Mouse (Mus musculus): ENCODE measurements around the gene Recql. TPM values are rescaled to one million over a fixed set of nuclear protein-coding genes. Genes with fewer than 3 reads are reported as not detected.

Recql gene
- polyA plus RNA-seq, 1 experiment: 12.8 TPM

DNA sequence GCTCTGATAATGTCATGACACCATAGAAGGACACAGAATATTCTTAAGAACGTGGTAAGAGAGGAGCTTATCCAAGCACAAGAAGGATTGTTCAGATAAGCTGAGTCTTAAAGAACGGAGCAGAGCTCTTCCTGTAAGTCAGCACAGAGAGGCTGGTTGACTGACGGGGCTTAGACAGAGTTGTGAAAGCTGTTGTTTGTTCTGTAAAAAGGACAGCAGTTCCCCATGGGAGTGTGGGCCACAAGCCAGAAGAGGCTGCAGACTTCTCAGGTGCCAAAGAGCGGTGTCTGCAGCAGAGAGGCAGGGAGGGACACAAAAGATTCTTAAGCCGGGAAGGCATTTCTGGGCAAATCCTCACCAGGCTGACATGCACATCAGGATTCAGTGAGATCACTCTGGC lies 7.8 kb upstream of the Recql start:
- Histone ChIP-seq H3K27me3 (ENCODE audit: control insufficient read depth, insufficient read depth, low read length) (no peaks in the 10 kb centered on the region), H3K4me1 (ENCODE audit: control insufficient read depth, insufficient read depth, low read length) (peaks cover 5% of the 10 kb centered on the region), H3K27ac (ENCODE audit: insufficient read depth, low read length) (no peak overlapping the region), H3K4me3 (replicated peaks; ENCODE audit: insufficient read depth, low read depth, low read length) (no peak overlapping the region)
- peak; percentile 29 to 35 for DNase-seq
- 33% methylated on average over 5 of the region's 5 CpGs for WGBS
- TF ChIP-seq POLR2A (IDR thresholded peaks at IDR 0.05; ENCODE audit: borderline replicate concordance, insufficient read depth, low read length) (no peak), CTCF (IDR thresholded peaks at IDR 0.05; ENCODE audit: borderline replicate concordance, insufficient read depth, low read depth, low read length) (no peak)

DNA sequence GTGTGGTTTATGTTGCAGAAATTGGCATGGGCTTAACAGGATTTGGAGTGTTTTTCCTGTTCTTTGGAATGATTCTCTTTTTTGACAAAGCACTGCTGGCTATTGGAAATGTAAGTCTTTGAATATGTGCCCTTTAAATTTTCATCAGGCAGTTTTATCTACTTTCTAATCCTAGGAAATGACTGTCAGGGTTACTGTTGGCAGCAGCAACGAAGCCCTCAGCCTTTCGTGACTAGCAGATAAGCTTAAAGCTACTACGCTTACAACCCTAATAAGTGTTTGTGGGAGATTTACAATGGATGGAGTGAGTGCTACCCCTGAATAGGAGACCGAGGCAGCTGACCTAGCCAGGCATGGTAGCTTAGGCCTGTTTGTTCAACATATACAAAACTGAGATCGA lies 5.4 kb upstream of the Recql start:
- 91% methylated on average over 5 of the region's 5 CpGs for WGBS
- no peak for TF ChIP-seq POLR2A (IDR thresholded peaks at IDR 0.05; ENCODE audit: borderline replicate concordance, insufficient read depth, low read length)
- TF ChIP-seq CTCF (IDR thresholded peaks at IDR 0.05; ENCODE audit: borderline replicate concordance, insufficient read depth, low read depth, low read length): no peak
- no peak for DNase-seq

DNA sequence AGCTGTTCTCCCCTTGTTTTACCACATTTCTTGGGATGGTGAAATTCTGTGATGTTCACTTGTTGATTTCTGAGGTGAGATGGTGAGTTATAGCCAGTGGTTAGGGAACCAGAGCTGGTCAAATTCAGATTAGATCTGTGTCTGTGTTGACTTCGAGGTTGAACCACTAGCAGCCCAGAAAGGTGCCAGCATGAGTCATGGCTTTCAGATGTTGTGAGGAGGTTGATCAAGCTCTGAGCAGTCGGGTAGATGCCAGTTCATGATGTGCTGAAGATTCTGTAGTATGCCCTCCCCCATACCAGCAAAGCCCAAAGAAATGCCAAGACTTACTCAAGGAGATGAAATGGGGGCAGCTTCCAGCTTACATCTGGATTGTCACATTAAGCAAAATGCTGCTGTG lies 2.2 kb upstream of the Recql start:
- no peak overlapping the region for H3K27ac ChIP-seq (ENCODE audit: insufficient read depth, low read length)
- H3K27me3 ChIP-seq (ENCODE audit: control insufficient read depth, insufficient read depth, low read length): no peaks in the 10 kb centered on the region
- WGBS: 51% methylated on average over 2 of the region's 2 CpGs
- no peak for TF ChIP-seq CTCF (IDR thresholded peaks at IDR 0.05; ENCODE audit: borderline replicate concordance, insufficient read depth, low read depth, low read length)
- no peak for TF ChIP-seq POLR2A (IDR thresholded peaks at IDR 0.05; ENCODE audit: borderline replicate concordance, insufficient read depth, low read length)
- H3K4me3 ChIP-seq (replicated peaks; ENCODE audit: insufficient read depth, low read depth, low read length): no peak overlapping the region
- H3K4me1 ChIP-seq (ENCODE audit: control insufficient read depth, insufficient read depth, low read length): peaks cover 5% of the 10 kb centered on the region; the same call in 1 of the 2 replicates
- DNase-seq: no peak

More for the DNA sequence above, 5.4 kb upstream of the Recql start:
- Histone ChIP-seq H3K4me3 (replicated peaks; ENCODE audit: insufficient read depth, low read depth, low read length) (no peak overlapping the region), H3K27me3 (ENCODE audit: control insufficient read depth, insufficient read depth, low read length) (no peaks in the 10 kb centered on the region), H3K27ac (ENCODE audit: insufficient read depth, low read length) (no peak overlapping the region), H3K4me1 (ENCODE audit: control insufficient read depth, insufficient read depth, low read length) (peaks cover 7% of the 10 kb centered on the region)

DNA sequence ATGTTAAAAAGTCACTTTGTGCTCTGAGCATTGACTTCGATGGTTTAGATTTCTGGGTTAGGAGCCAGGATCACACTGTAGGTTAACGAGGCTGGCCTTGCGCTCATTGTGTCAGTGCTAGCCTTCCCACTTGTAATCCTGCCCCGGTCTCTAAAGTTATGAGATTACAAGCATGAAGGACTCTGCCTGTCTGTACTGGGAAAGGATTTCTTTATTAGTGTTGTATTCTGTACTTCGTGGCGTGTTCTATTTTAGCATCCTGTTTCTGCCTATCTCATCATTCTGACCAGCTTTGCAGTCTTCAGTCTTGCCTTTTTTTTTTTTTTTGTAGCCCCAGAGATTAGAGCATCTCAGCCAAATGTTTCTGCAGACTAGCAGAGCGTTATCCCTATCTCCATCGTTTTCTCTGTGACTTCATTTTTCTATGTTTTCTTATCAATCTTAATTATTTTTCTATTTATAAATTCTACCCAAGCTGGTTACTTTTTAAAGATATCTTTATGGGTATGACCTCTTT lies 926 bp upstream of the Recql start:
- Histone ChIP-seq H3K4me1 (ENCODE audit: control insufficient read depth, insufficient read depth, low read length) (peaks cover 2% of the 10 kb centered on the region; the same call in 1 of the 2 replicates), H3K4me3 (replicated peaks; ENCODE audit: insufficient read depth, low read depth, low read length) (peak overlapping the region; percentile 86), H3K27me3 (ENCODE audit: control insufficient read depth, insufficient read depth, low read length) (no peaks in the 10 kb centered on the region), H3K27ac (ENCODE audit: insufficient read depth, low read length) (no peak overlapping the region)
- WGBS: 11% methylated on average over 8 of the region's 8 CpGs
- TF ChIP-seq POLR2A (IDR thresholded peaks at IDR 0.05; ENCODE audit: borderline replicate concordance, insufficient read depth, low read length): no peak
- no peak for TF ChIP-seq CTCF (IDR thresholded peaks at IDR 0.05; ENCODE audit: borderline replicate concordance, insufficient read depth, low read depth, low read length)
- no peak for DNase-seq

DNA sequence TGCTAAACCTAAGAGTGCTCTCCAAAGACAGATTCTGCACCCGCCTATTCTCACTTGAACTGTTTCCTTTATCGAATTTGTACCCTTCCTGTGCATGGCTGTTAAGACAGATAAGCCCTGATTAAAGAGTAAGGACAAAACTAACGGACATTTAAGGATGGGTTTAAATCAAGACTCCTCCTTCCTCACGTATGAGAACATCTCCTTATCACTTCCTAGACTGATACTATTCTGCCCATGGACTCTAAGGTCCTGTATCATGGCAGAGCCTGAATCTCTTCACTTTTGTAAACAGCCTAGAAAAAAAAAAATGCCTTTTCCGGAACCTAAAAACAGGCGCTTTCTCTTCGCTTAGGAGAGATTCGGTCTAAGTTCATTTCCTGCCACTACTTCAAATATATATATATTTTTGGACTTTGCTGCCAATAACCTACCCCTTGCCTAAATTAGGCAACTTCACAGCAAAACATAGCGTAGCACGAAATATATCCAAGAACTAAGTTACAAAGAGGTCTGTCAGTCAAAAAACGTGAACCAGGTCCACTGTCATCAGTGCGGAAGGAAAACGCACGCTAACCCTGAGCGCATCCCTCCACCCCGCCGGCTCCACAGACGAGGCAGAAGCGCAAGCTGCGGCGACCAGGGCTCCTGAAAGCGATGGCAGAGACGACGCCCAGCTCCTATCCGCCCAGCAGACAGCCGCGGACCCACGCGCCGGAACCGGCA lies 439 bp downstream of the Recql start:
- no peaks in the 10 kb centered on the region for H3K27me3 ChIP-seq (ENCODE audit: control insufficient read depth, insufficient read depth, low read length)
- peak overlapping the region; percentile 88 for H3K4me3 ChIP-seq (replicated peaks; ENCODE audit: insufficient read depth, low read depth, low read length)
- no peak for DNase-seq
- H3K27ac ChIP-seq (ENCODE audit: insufficient read depth, low read length): peak overlapping the region; percentile 42; the same call in 1 of the 2 replicates
- TF ChIP-seq CTCF (IDR thresholded peaks at IDR 0.05; ENCODE audit: borderline replicate concordance, insufficient read depth, low read depth, low read length): no peak
- no peak for TF ChIP-seq POLR2A (IDR thresholded peaks at IDR 0.05; ENCODE audit: borderline replicate concordance, insufficient read depth, low read length)
- 5% methylated on average over 31 of the region's 31 CpGs for WGBS
- H3K4me1 ChIP-seq (ENCODE audit: control insufficient read depth, insufficient read depth, low read length): peaks cover 2% of the 10 kb centered on the region; the same call in 1 of the 2 replicates

DNA sequence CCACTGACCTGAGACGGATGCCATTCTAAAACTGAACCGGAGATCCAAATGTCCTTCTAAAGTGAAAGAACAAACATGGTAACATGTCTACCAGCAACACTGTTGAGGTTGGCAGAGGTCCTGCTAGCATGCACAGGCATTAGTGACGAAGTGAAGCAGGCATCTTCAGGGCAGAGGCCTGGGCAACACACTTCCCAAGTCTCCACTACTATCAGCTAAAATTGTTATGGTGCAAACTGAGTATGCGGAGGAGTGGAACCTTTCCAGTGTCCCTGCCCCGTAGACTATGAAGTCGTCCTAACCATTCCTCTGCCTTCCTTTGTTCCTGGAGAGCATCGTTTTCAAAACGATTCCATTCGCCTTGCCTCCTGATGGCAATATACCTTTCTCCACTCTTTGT lies 2.4 kb downstream of the Recql start:
- DNase-seq: no peak
- Histone ChIP-seq H3K4me1 (ENCODE audit: control insufficient read depth, insufficient read depth, low read length) (peaks cover 2% of the 10 kb centered on the region; the same call in 1 of the 2 replicates), H3K27ac (ENCODE audit: insufficient read depth, low read length) (no peak overlapping the region), H3K4me3 (replicated peaks; ENCODE audit: insufficient read depth, low read depth, low read length) (no peak overlapping the region), H3K27me3 (ENCODE audit: control insufficient read depth, insufficient read depth, low read length) (no peaks in the 10 kb centered on the region)
- no peak for TF ChIP-seq POLR2A (IDR thresholded peaks at IDR 0.05; ENCODE audit: borderline replicate concordance, insufficient read depth, low read length)
- TF ChIP-seq CTCF (IDR thresholded peaks at IDR 0.05; ENCODE audit: borderline replicate concordance, insufficient read depth, low read depth, low read length): no peak
- WGBS: 87% methylated on average over 9 of the region's 9 CpGs

DNA sequence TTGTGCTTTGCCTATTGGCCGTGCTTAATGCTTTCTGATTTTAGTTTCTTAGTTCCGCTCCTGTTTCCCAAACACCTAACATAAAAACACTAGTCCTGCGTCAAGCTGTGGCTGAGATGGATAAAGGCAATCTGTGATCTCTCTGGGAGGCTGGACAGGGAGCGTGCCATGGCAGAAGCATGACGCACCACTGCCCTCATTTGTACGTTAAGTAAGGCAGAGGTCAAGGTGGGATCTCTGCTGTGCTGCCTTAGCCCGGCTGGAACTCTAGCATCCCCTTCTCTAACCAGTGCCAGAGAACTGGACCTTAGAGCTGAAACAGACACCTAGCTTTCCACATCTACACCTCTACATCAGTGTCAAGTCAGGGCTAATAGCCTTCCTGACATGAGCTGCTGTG lies 5.3 kb downstream of the Recql start:
- WGBS: 88% methylated on average over 7 of the region's 7 CpGs
- H3K4me3 ChIP-seq (replicated peaks; ENCODE audit: insufficient read depth, low read depth, low read length): no peak overlapping the region
- H3K27me3 ChIP-seq (ENCODE audit: control insufficient read depth, insufficient read depth, low read length): no peaks in the 10 kb centered on the region

DNA sequence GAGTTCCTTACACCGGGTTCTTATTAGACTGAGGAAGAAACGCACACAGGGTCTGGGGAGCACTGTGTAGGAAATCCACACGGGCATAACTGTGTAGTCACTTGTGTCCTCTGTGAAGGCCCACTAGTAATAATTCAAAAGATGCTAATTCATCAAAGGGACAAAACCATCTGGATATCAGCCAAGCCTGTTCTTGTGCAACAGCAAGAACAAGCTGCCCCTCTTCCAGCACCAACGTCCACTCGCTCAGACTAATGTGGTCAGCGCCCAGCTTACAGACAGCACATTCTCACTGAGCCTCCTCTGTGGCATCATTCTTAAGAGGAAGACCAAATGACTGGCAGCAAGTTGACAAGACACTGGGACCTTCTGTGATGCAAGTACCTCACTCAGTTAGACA lies 6.9 kb downstream of the Recql start:
- WGBS: 78% methylated on average over 6 of the region's 6 CpGs
- no peak for DNase-seq
- no peak for TF ChIP-seq POLR2A (IDR thresholded peaks at IDR 0.05; ENCODE audit: borderline replicate concordance, insufficient read depth, low read length)
- TF ChIP-seq CTCF (IDR thresholded peaks at IDR 0.05; ENCODE audit: borderline replicate concordance, insufficient read depth, low read depth, low read length): no peak

More for the DNA sequence above, 5.3 kb downstream of the Recql start:
- no peak for DNase-seq
- Histone ChIP-seq H3K4me1 (ENCODE audit: control insufficient read depth, insufficient read depth, low read length) (no peaks in the 10 kb centered on the region), H3K27ac (ENCODE audit: insufficient read depth, low read length) (no peak overlapping the region)
- TF ChIP-seq POLR2A (IDR thresholded peaks at IDR 0.05; ENCODE audit: borderline replicate concordance, insufficient read depth, low read length) (no peak), CTCF (IDR thresholded peaks at IDR 0.05; ENCODE audit: borderline replicate concordance, insufficient read depth, low read depth, low read length) (no peak)

More for the DNA sequence above, 6.9 kb downstream of the Recql start:
- Histone ChIP-seq H3K4me3 (replicated peaks; ENCODE audit: insufficient read depth, low read depth, low read length) (no peak overlapping the region), H3K4me1 (ENCODE audit: control insufficient read depth, insufficient read depth, low read length) (no peaks in the 10 kb centered on the region), H3K27me3 (ENCODE audit: control insufficient read depth, insufficient read depth, low read length) (no peaks in the 10 kb centered on the region), H3K27ac (ENCODE audit: insufficient read depth, low read length) (no peak overlapping the region)

Measured in cerebellum, adult 2 months (tissue).